Mouse (Mus musculus): ENCODE results near the gene Gzmg. TPM values are rescaled to one million over a fixed set of nuclear protein-coding genes. Genes with fewer than 3 reads are reported as not detected.

The Gzmg gene
- total RNA-seq, 4 experiments from 2014 or later = not detected

Other genes with a start within 250 kb of the Gzmg start
- gene Cma1, start 214.9 kb downstream of the Gzmg start, total RNA-seq (2022) = under 1 TPM in 1 of 4 experiments, not detected in 3; 0.39 TPM
- gene Cma2, start 208.6 kb downstream of the Gzmg start, total RNA-seq (2022) = not detected
- not detected for gene Mcpt1, start 141.6 kb downstream of the Gzmg start, total RNA-seq (2022)
- not detected for gene Mcpt9, start 129.1 kb downstream of the Gzmg start, total RNA-seq (2022)
- gene Mcpt2, start 117.5 kb downstream of the Gzmg start, total RNA-seq (2022) = not detected
- gene Mcpt4, start 97.3 kb downstream of the Gzmg start, total RNA-seq (2022) = under 1 TPM in 2 of 4 experiments, not detected in 2; 0.57 to 0.58 TPM
- gene Mcpt8, start 74.3 kb downstream of the Gzmg start, total RNA-seq (2022) = not detected
- gene Ctsg, start 57.0 kb downstream of the Gzmg start, total RNA-seq (2022) = not detected
- not detected for gene Gzme, start 39.0 kb downstream of the Gzmg start, total RNA-seq (2022)
- gene Gzmd, start 27.0 kb downstream of the Gzmg start, total RNA-seq (2022) = not detected
- gene Gzmn, start 15.0 kb upstream of the Gzmg start, total RNA-seq (2022) = not detected
- not detected for gene Gzmf, start 51.8 kb upstream of the Gzmg start, total RNA-seq (2022)
- not detected for gene Gzmc, start 75.1 kb upstream of the Gzmg start, total RNA-seq (2022)
- gene Gzmb, start 102.7 kb upstream of the Gzmg start, total RNA-seq (2022) = not detected
- gene Atp12a, start 205.5 kb upstream of the Gzmg start, total RNA-seq (2022) = not detected
- 1 to 10 TPM in 1 of 4 experiments, under 1 TPM in 3; 0.68 to 2.0 (median 0.84) TPM for gene Rnf17, start 243.0 kb upstream of the Gzmg start, total RNA-seq (2022)